In genomic region chr4:155773335-155774078, GRCm38 (mm10) we compare ENCODE assay signal across 8 mouse cellular contexts. TPM values are rescaled to one million over a fixed set of nuclear protein-coding genes. Genes with fewer than 3 reads are reported as not detected.
DNase-seq lines count a peak whose midpoint lies in the region; ATAC-seq lines count a peak whose summit lies in the region.

No protein-coding gene starts in this region.

- no peaks in the 10 kb centered on the region for H3K36me3 ChIP-seq in heart, embryonic 11.5 days (ENCODE audit: control insufficient read depth, insufficient read depth, low read length)
- H3K36me3 ChIP-seq in hindbrain, embryonic 12.5 days, result no peaks in the 10 kb centered on the region
- H3K36me3 ChIP-seq in liver, embryonic 15.5 days (replicated peaks), result no peaks in the 10 kb centered on the region

- intact Hi-C loops in left cerebral cortex, postnatal 25 days (cut with DNase I), result loop anchor here (5.0 kb wide), 1 partner anchor 51 kb away; no protein-coding TSS in a partner anchor

- WGBS in heart, embryonic 11.5 days (ENCODE audit: insufficient replicate concordance), result 29% methylated on average over 5 of the region's 5 CpGs
- 46% methylated on average over 4 of the region's 5 CpGs for WGBS in hindbrain, embryonic 12.5 days
- WGBS in liver, embryonic 15.5 days (ENCODE audit: insufficient replicate concordance), result 36% methylated on average over 5 of the region's 5 CpGs

- no peak for DNase-seq in heart, adult 9 months (ENCODE audit: low spot score in 2 of 2)
- no peak for DNase-seq in spleen, adult 12 weeks (ENCODE audit: low spot score)
- DNase-seq in left cerebral cortex, postnatal 25 days (ENCODE audit: low spot score in 2 of 2), result no peak
- DNase-seq in retina, postnatal 1 day, result no peak

- ATAC-seq in heart, embryonic 11.5 days (replicated peaks; ENCODE audit: insufficient number of reproducible peaks, low FRiP score, low TSS enrichment), result no peak
- ATAC-seq in hindbrain, embryonic 12.5 days (ENCODE audit: low FRiP score), result no peak
- ATAC-seq in liver, embryonic 15.5 days (ENCODE audit: insufficient read depth), result no peak

- H3K4me2 ChIP-seq in heart, embryonic 11.5 days, result peak overlapping the region; percentile 77
- H3K4me2 ChIP-seq in hindbrain, embryonic 12.5 days (replicated peaks), result peak overlapping the region; percentile 64
- H3K4me2 ChIP-seq in liver, embryonic 15.5 days, result peak overlapping the region; percentile 70; the same call in 1 of the 2 replicates

- peak overlapping the region; percentile 41; the same call in 1 of the 2 replicates for H3K4me3 ChIP-seq in heart, embryonic 11.5 days (ENCODE audit: low read depth, low read length)
- H3K4me3 ChIP-seq in brown adipose tissue, adult 24 weeks (ENCODE audit: insufficient read depth, low read depth, low read length), result peak overlapping the region; percentile 56
- peak overlapping the region; percentile 35; the same call in 1 of the 2 replicates for H3K4me3 ChIP-seq in hindbrain, embryonic 12.5 days
- H3K4me3 ChIP-seq in liver, embryonic 15.5 days (replicated peaks), result no peak overlapping the region

- peaks cover 50% of the 10 kb centered on the region for H3K27me3 ChIP-seq in heart, embryonic 11.5 days (ENCODE audit: control insufficient read depth, insufficient read depth, low read length)
- H3K27me3 ChIP-seq in hindbrain, embryonic 12.5 days, result peaks cover 54% of the 10 kb centered on the region
- peaks cover 70% of the 10 kb centered on the region for H3K27me3 ChIP-seq in liver, embryonic 15.5 days

- H3K4me1 ChIP-seq in heart, embryonic 11.5 days (ENCODE audit: control insufficient read depth, insufficient read depth, low read length), result peaks cover 34% of the 10 kb centered on the region
- peaks cover 15% of the 10 kb centered on the region for H3K4me1 ChIP-seq in brown adipose tissue, adult 24 weeks (ENCODE audit: control insufficient read depth, insufficient read depth, insufficient read length, low read length)
- peaks cover 36% of the 10 kb centered on the region for H3K4me1 ChIP-seq in hindbrain, embryonic 12.5 days
- H3K4me1 ChIP-seq in liver, embryonic 15.5 days (replicated peaks), result peaks cover 39% of the 10 kb centered on the region

- H3K27ac ChIP-seq in heart, embryonic 11.5 days (ENCODE audit: low read depth, low read length), result no peak overlapping the region
- H3K27ac ChIP-seq in brown adipose tissue, adult 24 weeks (replicated peaks; ENCODE audit: low read depth, low read length), result no peak overlapping the region
- H3K27ac ChIP-seq in hindbrain, embryonic 12.5 days, result no peak overlapping the region
- H3K27ac ChIP-seq in liver, embryonic 15.5 days (replicated peaks), result no peak overlapping the region

- no peak overlapping the region for H3K9ac ChIP-seq in heart, embryonic 11.5 days (ENCODE audit: low read depth, low read length)
- H3K9ac ChIP-seq in hindbrain, embryonic 12.5 days, result no peak overlapping the region
- H3K9ac ChIP-seq in liver, embryonic 15.5 days, result no peak overlapping the region

- no peaks in the 10 kb centered on the region for H3K9me3 ChIP-seq in heart, embryonic 11.5 days (replicated peaks; ENCODE audit: control insufficient read depth, low read length)
- no peaks in the 10 kb centered on the region for H3K9me3 ChIP-seq in hindbrain, embryonic 12.5 days (replicated peaks)
- H3K9me3 ChIP-seq in liver, embryonic 15.5 days (replicated peaks), result no peaks in the 10 kb centered on the region

RNA-seq across cellular contexts. Expression of gene Vwa1, which starts 1.0 kb away (rescaled TPM):
- 0.89 and 1.1 TPM in 2 replicates for polyA plus RNA-seq in heart, embryonic 11.5 days (2014; fragmentation: Nextera tagmentation; extraction: Ambion mirVana)
- polyA plus RNA-seq in brown adipose tissue, adult 24 weeks (2012; ENCODE audit: insufficient read depth, insufficient read length, missing spikeins), result 2.3 and 3.9 TPM in 2 replicates
- 12.2 and 12.9 TPM in 2 replicates for polyA plus RNA-seq in hindbrain, embryonic 12.5 days (2016; fragmentation: Nextera tagmentation; extraction: Ambion mirVana)
- polyA plus RNA-seq in liver, embryonic 15.5 days (2015; fragmentation: Nextera tagmentation; extraction: Ambion mirVana), result 0.33 and 0.54 TPM in 2 replicates
- total RNA-seq in left cerebral cortex, postnatal 25 days (2021), result 10 to 100 TPM; 14.0 to 16.6 TPM

RNA-seq across cellular contexts. Expression of gene Tmem88b, which starts 12.2 kb away (rescaled TPM):
- polyA plus RNA-seq in heart, embryonic 11.5 days (2014; fragmentation: Nextera tagmentation; extraction: Ambion mirVana), result 3.0 and 3.2 TPM in 2 replicates
- 0.42 and 0.67 TPM in 2 replicates for polyA plus RNA-seq in brown adipose tissue, adult 24 weeks (2012; ENCODE audit: insufficient read depth, insufficient read length, missing spikeins)
- polyA plus RNA-seq in hindbrain, embryonic 12.5 days (2016; fragmentation: Nextera tagmentation; extraction: Ambion mirVana), result 0.58 and 0.86 TPM in 2 replicates
- 0.13 and 0.22 TPM in 2 replicates for polyA plus RNA-seq in liver, embryonic 15.5 days (2015; fragmentation: Nextera tagmentation; extraction: Ambion mirVana)
- 10 to 100 TPM; 16.8 to 20.7 TPM for total RNA-seq in left cerebral cortex, postnatal 25 days (2021)

RNA-seq across cellular contexts. Expression of gene Atad3a, which starts 12.6 kb away (rescaled TPM):
- polyA plus RNA-seq in heart, embryonic 11.5 days (2014; fragmentation: Nextera tagmentation; extraction: Ambion mirVana), result 84.2 and 88.2 TPM in 2 replicates
- polyA plus RNA-seq in brown adipose tissue, adult 24 weeks (2012; ENCODE audit: insufficient read depth, insufficient read length, missing spikeins), result 57.0 and 74.0 TPM in 2 replicates
- 81.8 and 84.7 TPM in 2 replicates for polyA plus RNA-seq in hindbrain, embryonic 12.5 days (2016; fragmentation: Nextera tagmentation; extraction: Ambion mirVana)
- polyA plus RNA-seq in liver, embryonic 15.5 days (2015; fragmentation: Nextera tagmentation; extraction: Ambion mirVana), result 47.9 and 56.5 TPM in 2 replicates
- total RNA-seq in left cerebral cortex, postnatal 25 days (2021), result 10 to 100 TPM; 44.0 to 52.3 TPM

RNA-seq across cellular contexts. Expression of gene Ankrd65, which starts 16.7 kb away (rescaled TPM):
- polyA plus RNA-seq in heart, embryonic 11.5 days (2014; fragmentation: Nextera tagmentation; extraction: Ambion mirVana), result not detected in 2 replicates
- not detected in 2 replicates for polyA plus RNA-seq in brown adipose tissue, adult 24 weeks (2012; ENCODE audit: insufficient read depth, insufficient read length, missing spikeins)
- not detected in 2 replicates for polyA plus RNA-seq in hindbrain, embryonic 12.5 days (2016; fragmentation: Nextera tagmentation; extraction: Ambion mirVana)
- polyA plus RNA-seq in liver, embryonic 15.5 days (2015; fragmentation: Nextera tagmentation; extraction: Ambion mirVana), result 0.07 TPM in 1 of 2 replicates, not detected in the other
- not detected for total RNA-seq in left cerebral cortex, postnatal 25 days (2021)

RNA-seq across cellular contexts. Expression of gene Mrpl20, which starts 29.2 kb away (rescaled TPM):
- 152 and 166 TPM in 2 replicates for polyA plus RNA-seq in heart, embryonic 11.5 days (2014; fragmentation: Nextera tagmentation; extraction: Ambion mirVana)
- polyA plus RNA-seq in brown adipose tissue, adult 24 weeks (2012; ENCODE audit: insufficient read depth, insufficient read length, missing spikeins), result 367 and 416 TPM in 2 replicates
- 189 and 204 TPM in 2 replicates for polyA plus RNA-seq in hindbrain, embryonic 12.5 days (2016; fragmentation: Nextera tagmentation; extraction: Ambion mirVana)
- 135 and 141 TPM in 2 replicates for polyA plus RNA-seq in liver, embryonic 15.5 days (2015; fragmentation: Nextera tagmentation; extraction: Ambion mirVana)
- total RNA-seq in left cerebral cortex, postnatal 25 days (2021), result 10 to 100 TPM; 93.9 to 97.9 TPM
